Mouse (Mus musculus): ENCODE measurements at regions not wholly inside any gene's neighbourhood (a gene's known extent, or its start where the extent isn't known, plus 50 kb on each side); places are given as distances from the start of the nearest gene placed in this dataset.
"Not testable (repeated sequence)": the region's sequence is repeated elsewhere in the genome, so short reads cannot be mapped to it uniquely, and the experiment has no call there.

DNA sequence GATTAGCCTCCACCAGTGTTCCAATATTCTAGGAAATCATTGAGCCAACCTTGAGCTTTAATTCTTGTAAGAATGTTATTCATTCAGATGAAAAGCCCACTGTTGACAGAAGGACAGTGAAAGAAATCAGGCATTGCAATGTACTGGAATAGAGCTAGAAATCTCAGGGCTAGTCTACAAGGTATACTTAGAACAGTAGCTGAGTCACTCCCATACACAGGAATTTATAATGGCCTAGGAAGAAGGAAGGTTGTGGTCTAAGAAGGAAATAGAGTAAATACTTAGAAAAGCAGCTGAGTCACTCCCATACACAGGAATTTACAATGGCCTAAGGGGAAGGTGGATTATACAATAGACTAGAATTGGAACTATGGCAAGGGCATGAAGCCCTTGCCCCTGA, 174.6 kb downstream of the Fam181b start:
- DNase-seq (ENCODE audit: low spot score in 2 of 2) = not testable (repeated sequence)

DNA sequence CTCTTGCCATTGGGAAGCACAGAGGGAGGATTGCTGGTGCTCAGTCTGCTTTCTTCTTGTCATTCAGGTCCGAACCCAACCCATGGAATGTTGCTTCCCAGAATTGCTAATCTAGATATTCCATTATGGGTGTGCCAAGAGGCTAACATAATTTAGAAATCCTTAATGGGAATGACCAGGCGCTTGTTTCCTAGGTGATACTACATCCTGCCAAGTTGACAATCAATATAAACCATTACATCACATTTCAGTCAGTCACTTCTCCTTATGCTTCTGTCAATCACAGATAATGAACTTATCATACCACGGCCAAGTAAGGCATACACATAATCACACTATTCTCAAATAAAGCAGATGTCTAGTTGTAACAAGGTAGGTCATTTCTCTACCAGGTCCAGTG, 206.1 kb downstream of the Fam181b start:
- DNase-seq (ENCODE audit: low spot score in 2 of 2) = no peak

DNA sequence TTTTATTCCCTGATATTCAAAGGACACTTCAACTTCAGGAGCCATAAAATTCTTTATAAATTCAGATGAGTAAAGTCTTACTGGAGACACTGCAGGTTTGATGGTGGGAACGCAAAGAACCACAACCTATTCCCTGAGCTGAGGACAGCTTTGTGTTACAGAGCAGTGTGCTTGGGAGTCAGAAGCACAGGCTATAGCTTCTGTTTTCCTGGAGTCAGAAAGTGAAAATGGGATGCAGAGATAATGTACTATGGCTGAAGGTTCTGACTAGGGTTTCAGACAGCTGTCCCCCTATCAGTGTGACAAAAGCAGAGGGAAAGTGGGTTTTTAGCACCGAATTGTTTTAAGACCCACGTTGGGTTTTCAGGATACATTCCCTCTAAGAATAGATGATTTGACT, 211.8 kb downstream of the Fam181b start:
- no peak for DNase-seq (ENCODE audit: low spot score in 2 of 2)

DNA sequence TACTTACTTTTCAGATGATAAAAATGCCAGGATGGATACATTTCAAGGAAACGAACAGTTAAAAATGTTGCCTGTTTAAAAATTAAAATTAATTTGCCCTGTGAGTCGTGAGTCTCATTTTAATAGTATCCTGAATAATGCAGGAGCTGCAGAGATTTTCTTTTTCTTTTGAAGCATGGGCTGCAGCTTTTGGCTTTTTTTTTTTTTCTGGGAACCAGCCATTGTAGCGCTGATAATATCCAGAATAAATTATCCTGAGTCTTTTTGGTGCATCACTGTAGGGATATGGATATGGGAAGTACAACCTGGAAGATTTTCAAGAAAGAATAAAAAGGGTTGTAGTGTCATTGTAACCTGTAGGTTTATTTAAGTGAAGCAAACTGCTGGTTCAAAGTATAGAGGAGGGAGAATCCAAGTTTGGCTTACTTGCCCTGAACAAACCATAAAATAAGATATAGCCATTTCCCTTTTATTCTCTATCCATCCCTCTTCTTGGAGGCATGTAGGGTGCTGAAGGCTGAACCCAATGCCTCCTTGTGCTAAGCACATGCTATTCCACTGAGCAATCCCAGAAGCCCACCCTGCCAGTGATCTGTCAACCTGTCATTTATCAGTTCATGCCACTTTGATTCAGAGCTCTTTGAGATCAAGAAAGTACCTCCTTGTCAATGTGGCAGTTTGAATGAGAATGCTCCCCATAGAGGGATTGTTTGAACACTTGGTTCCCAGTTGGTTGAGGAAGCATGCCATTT, 212.5 kb downstream of the Fam181b start:
- DNase-seq (ENCODE audit: low spot score in 2 of 2) = no peak

DNA sequence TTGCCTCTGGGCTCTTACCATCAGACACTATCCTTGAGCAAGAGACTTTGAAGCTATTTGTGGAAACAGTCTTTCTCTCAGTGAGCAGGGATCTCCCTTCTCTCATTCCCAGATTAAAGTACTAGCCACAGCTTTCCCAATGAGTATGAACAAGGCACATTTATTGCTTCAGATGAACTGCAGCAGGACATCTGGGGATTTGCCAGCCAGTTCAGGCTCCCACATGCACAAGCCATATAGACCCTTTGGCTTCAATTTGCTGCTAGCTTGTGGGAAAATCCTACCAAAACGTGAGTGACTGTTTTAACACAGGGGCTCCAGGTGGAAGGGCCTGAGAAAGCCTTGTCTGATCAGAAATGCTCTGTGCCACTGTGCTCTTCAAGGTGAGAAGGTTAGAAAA, 233.1 kb downstream of the Fam181b start:
- no peak for DNase-seq (ENCODE audit: low spot score in 2 of 2)

DNA sequence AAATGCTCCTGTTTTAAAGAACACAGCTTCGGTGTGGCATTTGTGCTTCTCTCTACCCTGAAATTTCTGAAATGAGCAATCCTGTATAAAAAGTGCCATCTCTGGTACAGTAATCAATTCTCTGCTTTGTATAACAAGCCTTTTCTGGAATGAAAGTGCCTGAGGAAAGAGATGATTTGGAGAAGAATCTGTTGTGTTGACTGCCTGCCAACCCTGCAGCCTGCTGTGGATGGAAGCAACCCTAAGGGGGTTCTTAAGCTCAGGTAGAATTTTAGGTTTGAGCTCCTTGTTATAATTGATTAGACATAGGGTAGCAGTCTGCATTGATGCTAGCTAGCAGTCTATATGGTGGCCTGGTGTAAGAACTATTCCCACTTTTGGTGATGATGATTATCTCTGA, 251.7 kb downstream of the Fam181b start:
- DNase-seq (ENCODE audit: low spot score in 2 of 2) = peak; percentile 26 to 27

DNA sequence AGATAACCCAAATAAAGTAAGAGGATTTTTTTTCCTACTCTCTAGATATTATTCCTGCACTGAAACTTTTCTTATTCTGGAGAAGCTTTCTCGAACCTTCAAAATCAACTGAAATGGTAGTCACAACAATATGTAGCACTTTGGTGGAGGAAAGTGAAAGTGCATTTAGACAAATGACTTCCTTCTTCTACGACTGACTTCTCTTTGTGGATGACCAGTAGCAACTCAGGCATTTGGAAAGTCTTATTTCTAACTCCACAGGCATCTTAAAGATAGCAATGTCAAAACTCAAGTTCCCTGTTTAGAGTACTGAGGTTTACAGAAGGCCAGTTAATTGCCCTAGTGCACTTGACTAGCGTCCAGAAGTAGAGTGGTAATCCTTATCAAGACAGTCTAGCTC, 252.5 kb downstream of the Fam181b start:
- no peak for DNase-seq (ENCODE audit: low spot score in 2 of 2)

DNA sequence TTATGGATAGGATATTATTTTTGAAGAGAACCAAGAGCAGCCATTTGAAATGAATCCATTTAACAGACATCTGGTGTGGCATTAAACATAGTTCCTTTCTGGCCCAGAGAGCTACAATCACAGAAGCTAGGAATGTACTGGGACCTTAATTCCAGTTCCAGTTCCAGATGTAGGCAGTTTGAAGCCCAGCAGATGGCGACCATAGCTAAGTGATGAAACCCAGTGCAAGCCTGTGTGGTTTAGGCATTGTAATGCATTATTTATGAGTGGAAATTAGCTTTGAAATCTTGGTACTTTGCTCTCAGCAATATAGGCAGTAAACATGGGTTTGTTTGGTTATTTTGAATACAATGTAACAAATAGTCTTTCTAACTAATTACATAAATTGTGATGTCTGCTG, 256.8 kb downstream of the Fam181b start:
- DNase-seq (ENCODE audit: low spot score in 2 of 2) = peak; percentile 74 to 78
